Mouse (Mus musculus): ENCODE data around the gene Acin1.

GRCm38 (mm10) chr14:54706589-54707320, 20.0 kb upstream of the Acin1 start:
- TF ChIP-seq SMC3 (IDR thresholded peaks at IDR 0.05; ENCODE audit: low read depth, low read length): no peak
- no peak for TF ChIP-seq GABPA (IDR thresholded peaks at IDR 0.05; ENCODE audit: insufficient replicate concordance, low read depth, low read length)
- TF ChIP-seq KAT2A (IDR thresholded peaks at IDR 0.05; ENCODE audit: insufficient replicate concordance, low read length): no peak
- no peak for TF ChIP-seq MAFK (IDR thresholded peaks at IDR 0.05; ENCODE audit: insufficient replicate concordance, low read length)

All from CH12.LX (cell line).